Mouse (Mus musculus): ENCODE data around the gene Gm11444.

DNA sequence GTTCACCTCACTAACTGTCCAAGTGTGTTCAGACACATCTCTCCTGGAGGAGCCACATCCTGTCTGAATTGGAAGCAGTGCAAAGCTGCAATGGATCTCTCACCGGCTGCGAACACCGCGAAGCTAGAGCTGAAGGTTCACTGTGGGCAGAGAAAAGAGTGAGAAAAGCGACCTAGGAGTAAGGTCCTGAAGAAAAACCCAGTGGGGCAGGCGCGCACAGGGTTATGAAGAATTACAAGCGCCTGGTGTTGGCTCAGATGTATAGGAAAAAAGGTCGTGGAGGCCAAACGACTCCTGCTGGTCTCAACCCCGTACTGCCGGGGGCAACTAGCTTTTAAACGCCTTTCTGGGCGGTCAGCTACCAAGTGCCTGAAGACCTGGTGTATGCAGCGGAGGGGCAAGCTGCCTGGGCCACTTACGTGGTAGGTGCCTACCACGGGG is 19.2 kb downstream of the Gm11444 start:
- TF ChIP-seq MAX (IDR thresholded peaks at IDR 0.05; ENCODE audit: low read length) (no peak), CTCF (conservative IDR thresholded peaks at IDR 0.05 in 1 of 2, IDR thresholded peaks at IDR 0.05 in 1 of 2; ENCODE audit: low read depth in 2 of 2, low read length in 2 of 2) (no peak), USF2 (conservative IDR thresholded peaks at IDR 0.05; ENCODE audit: low read depth, low read length) (no peak), ETS1 (conservative IDR thresholded peaks at IDR 0.05; ENCODE audit: low read depth, low read length) (no peak), EP300 (IDR thresholded peaks at IDR 0.05; ENCODE audit: low read length) (no peak), MAZ (IDR thresholded peaks at IDR 0.05; ENCODE audit: low read depth, low read length) (no peak), POLR2A (IDR thresholded peaks at IDR 0.05; ENCODE audit: low read depth, low read length) (no peak), RAD21 (IDR thresholded peaks at IDR 0.05; ENCODE audit: low read depth, low read length) (no peak), E2F4 (IDR thresholded peaks at IDR 0.05; ENCODE audit: insufficient replicate concordance, low read depth, low read length) (no peak)

All from CH12.LX (cell line).